Mouse (Mus musculus): ENCODE measurements at regions not wholly inside any gene's neighbourhood (a gene's known extent, or its start where the extent isn't known, plus 50 kb on each side); places are given as distances from the start of the nearest gene placed in this dataset.

- Histone ChIP-seq H3K36me3 (ENCODE audit: control insufficient read depth, insufficient read depth, low read length, poor library complexity, severe bottlenecking) (no peaks in the 10 kb centered on the region), H3K9ac (ENCODE audit: low read depth, poor library complexity, severe bottlenecking) (peak overlapping the region; percentile 73), H3K4me1 (ENCODE audit: control insufficient read depth, insufficient read depth, low read length) (no peaks in the 10 kb centered on the region), H3K27ac (ENCODE audit: insufficient read depth, low read length) (peak overlapping the region; percentile 92), H3K27me3 (ENCODE audit: control insufficient read depth, insufficient read depth, low read length, poor library complexity, severe bottlenecking) (no peaks in the 10 kb centered on the region), H3K9me3 (replicated peaks; ENCODE audit: control insufficient read depth, insufficient read depth, low read length, poor library complexity, severe bottlenecking) (no peaks in the 10 kb centered on the region), H3K4me3 (ENCODE audit: low read depth, low read length) (peak overlapping the region; percentile 3)
- TF ChIP-seq EP300 (IDR thresholded peaks at IDR 0.05; ENCODE audit: insufficient read depth, low read depth, low read length) (no peak), CTCF (IDR thresholded peaks at IDR 0.05; ENCODE audit: low read depth, low read length) (no peak), POLR2A (IDR thresholded peaks at IDR 0.05; ENCODE audit: insufficient read depth, low read length) (no peak)
Observed at GRCm38 (mm10) chr11:19849347-19849811, 74.8 kb upstream of the Spred2 start.

DNA sequence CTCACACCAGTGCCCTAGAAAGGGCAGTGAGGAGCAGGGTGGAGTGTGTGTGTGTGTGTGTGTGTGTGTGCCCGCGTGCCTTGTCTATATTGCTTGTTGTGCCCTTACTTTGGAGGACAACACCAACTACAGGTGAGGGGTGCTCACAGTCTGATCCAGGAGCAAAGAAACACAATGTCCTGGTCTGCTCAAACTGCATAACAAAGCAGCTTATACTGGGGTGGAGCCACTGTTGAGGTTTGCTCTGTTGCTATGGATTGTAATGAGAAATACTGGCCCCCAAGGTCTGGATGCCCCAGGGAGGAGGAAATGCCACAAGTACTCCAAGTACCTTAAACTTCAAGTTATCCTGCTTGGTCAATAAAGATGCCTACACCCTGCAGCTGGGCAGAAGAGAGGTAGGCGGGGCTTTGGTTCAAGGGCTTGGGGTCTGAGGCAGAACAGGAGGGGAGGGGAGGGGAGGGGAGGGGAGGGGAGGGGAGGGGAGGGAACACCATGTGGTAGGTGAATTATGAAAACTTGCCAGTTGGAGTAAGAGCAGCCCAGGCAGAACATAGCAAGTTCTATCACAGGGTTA is 74.2 kb upstream of the Spred2 start:
- Histone ChIP-seq H3K4me1 (ENCODE audit: control insufficient read depth, insufficient read depth, low read length) (no peaks in the 10 kb centered on the region), H3K36me3 (ENCODE audit: control insufficient read depth, insufficient read depth, low read length, poor library complexity, severe bottlenecking) (no peaks in the 10 kb centered on the region), H3K4me3 (ENCODE audit: low read depth, low read length) (peak overlapping the region; percentile 3; the same call in 1 of the 2 replicates), H3K9ac (ENCODE audit: low read depth, poor library complexity, severe bottlenecking) (peak overlapping the region; percentile 73; the same call in 1 of the 2 replicates), H3K9me3 (replicated peaks; ENCODE audit: control insufficient read depth, insufficient read depth, low read length, poor library complexity, severe bottlenecking) (no peaks in the 10 kb centered on the region), H3K27ac (ENCODE audit: insufficient read depth, low read length) (peak overlapping the region; percentile 92), H3K27me3 (ENCODE audit: control insufficient read depth, insufficient read depth, low read length, poor library complexity, severe bottlenecking) (no peaks in the 10 kb centered on the region)
- TF ChIP-seq CTCF (IDR thresholded peaks at IDR 0.05; ENCODE audit: low read depth, low read length) (no peak), EP300 (IDR thresholded peaks at IDR 0.05; ENCODE audit: insufficient read depth, low read depth, low read length) (peak; percentile 74), POLR2A (IDR thresholded peaks at IDR 0.05; ENCODE audit: insufficient read depth, low read length) (peak; percentile 26)

DNA sequence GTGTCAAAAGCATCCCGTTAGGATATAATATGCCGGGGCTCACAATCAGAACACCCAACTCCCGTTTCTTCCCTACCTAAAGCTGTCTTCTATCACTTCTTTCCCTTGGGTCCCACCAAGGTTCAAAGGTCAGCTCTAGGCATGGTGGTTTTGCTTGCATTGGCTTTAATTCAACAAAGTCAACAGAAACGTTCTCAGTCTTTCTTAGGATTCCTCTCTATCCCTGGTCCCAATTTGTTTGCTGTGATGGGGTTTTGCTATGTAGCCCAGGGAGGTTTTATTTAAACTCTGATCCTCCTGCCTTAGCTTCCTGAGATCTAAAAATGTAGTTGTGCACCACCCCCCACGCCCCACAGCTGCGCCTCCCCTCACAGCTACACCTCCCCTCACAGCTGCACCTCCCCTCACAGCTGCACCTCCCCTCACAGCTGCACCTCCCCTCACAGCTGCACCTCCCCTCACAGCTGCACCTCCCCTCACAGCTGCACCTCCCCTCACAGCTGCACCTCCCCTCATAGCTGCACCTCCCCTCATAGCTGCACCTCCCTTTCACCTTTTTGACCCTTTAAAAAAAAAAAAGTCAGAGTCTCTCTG is 73.1 kb upstream of the Spred2 start:
- no peaks in the 10 kb centered on the region for H3K27me3 ChIP-seq (ENCODE audit: control insufficient read depth, insufficient read depth, low read length, poor library complexity, severe bottlenecking)
- peak overlapping the region; percentile 42; the same call in 1 of the 2 replicates for H3K9ac ChIP-seq (ENCODE audit: low read depth, poor library complexity, severe bottlenecking)
- no peaks in the 10 kb centered on the region for H3K4me1 ChIP-seq (ENCODE audit: control insufficient read depth, insufficient read depth, low read length)
- H3K4me3 ChIP-seq (ENCODE audit: low read depth, low read length) = no peak overlapping the region
- peak; percentile 73 for TF ChIP-seq EP300 (IDR thresholded peaks at IDR 0.05; ENCODE audit: insufficient read depth, low read depth, low read length)
- no peak for TF ChIP-seq POLR2A (IDR thresholded peaks at IDR 0.05; ENCODE audit: insufficient read depth, low read length)
- TF ChIP-seq CTCF (IDR thresholded peaks at IDR 0.05; ENCODE audit: low read depth, low read length) = no peak
- no peaks in the 10 kb centered on the region for H3K9me3 ChIP-seq (replicated peaks; ENCODE audit: control insufficient read depth, insufficient read depth, low read length, poor library complexity, severe bottlenecking)
- no peaks in the 10 kb centered on the region for H3K36me3 ChIP-seq (ENCODE audit: control insufficient read depth, insufficient read depth, low read length, poor library complexity, severe bottlenecking)
- peak overlapping the region; percentile 92 for H3K27ac ChIP-seq (ENCODE audit: insufficient read depth, low read length)

- peaks cover 2% of the 10 kb centered on the region for H3K4me1 ChIP-seq (ENCODE audit: control insufficient read depth, insufficient read depth, low read length)
- TF ChIP-seq POLR2A (IDR thresholded peaks at IDR 0.05; ENCODE audit: insufficient read depth, low read length) = no peak
- TF ChIP-seq EP300 (IDR thresholded peaks at IDR 0.05; ENCODE audit: insufficient read depth, low read depth, low read length) = no peak
- no peak for TF ChIP-seq CTCF (IDR thresholded peaks at IDR 0.05; ENCODE audit: low read depth, low read length)
- no peak overlapping the region for H3K4me3 ChIP-seq (ENCODE audit: low read depth, low read length)
- no peak overlapping the region for H3K27ac ChIP-seq (ENCODE audit: insufficient read depth, low read length)
- H3K27me3 ChIP-seq (ENCODE audit: control insufficient read depth, insufficient read depth, low read length, poor library complexity, severe bottlenecking) = no peaks in the 10 kb centered on the region
- no peaks in the 10 kb centered on the region for H3K36me3 ChIP-seq (ENCODE audit: control insufficient read depth, insufficient read depth, low read length, poor library complexity, severe bottlenecking)
- H3K9me3 ChIP-seq (replicated peaks; ENCODE audit: control insufficient read depth, insufficient read depth, low read length, poor library complexity, severe bottlenecking) = no peaks in the 10 kb centered on the region
- H3K9ac ChIP-seq (ENCODE audit: low read depth, poor library complexity, severe bottlenecking) = no peak overlapping the region
Observed at GRCm38 (mm10) chr11:19861596-19861995, 62.6 kb upstream of the Spred2 start.

DNA sequence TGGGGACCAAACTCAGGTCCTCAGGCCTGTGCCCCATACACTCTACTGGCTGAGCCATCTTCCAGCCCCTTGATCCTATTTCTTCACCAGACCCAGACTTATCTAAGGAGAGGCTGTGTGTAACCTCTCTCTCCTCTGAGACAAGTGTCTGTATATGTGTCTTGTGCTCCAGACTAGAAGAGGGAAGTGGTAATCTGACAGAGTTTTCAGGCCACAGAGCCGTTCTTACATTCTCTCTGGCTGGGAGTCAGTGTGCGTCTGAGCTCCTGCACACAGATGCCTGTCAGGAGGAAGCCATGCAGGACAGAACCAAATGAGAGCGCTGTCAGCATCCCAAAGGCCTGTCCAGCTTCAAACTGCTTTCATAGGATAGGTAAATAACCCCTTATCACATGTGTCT is 60.8 kb upstream of the Spred2 start:
- TF ChIP-seq POLR2A (IDR thresholded peaks at IDR 0.05; ENCODE audit: insufficient read depth, low read length) (no peak), CTCF (IDR thresholded peaks at IDR 0.05; ENCODE audit: low read depth, low read length) (no peak), EP300 (IDR thresholded peaks at IDR 0.05; ENCODE audit: insufficient read depth, low read depth, low read length) (no peak)
- Histone ChIP-seq H3K27me3 (ENCODE audit: control insufficient read depth, insufficient read depth, low read length, poor library complexity, severe bottlenecking) (no peaks in the 10 kb centered on the region), H3K36me3 (ENCODE audit: control insufficient read depth, insufficient read depth, low read length, poor library complexity, severe bottlenecking) (no peaks in the 10 kb centered on the region), H3K4me1 (ENCODE audit: control insufficient read depth, insufficient read depth, low read length) (peaks cover 2% of the 10 kb centered on the region), H3K4me3 (ENCODE audit: low read depth, low read length) (no peak overlapping the region), H3K27ac (ENCODE audit: insufficient read depth, low read length) (no peak overlapping the region), H3K9ac (ENCODE audit: low read depth, poor library complexity, severe bottlenecking) (no peak overlapping the region), H3K9me3 (replicated peaks; ENCODE audit: control insufficient read depth, insufficient read depth, low read length, poor library complexity, severe bottlenecking) (no peaks in the 10 kb centered on the region)

DNA sequence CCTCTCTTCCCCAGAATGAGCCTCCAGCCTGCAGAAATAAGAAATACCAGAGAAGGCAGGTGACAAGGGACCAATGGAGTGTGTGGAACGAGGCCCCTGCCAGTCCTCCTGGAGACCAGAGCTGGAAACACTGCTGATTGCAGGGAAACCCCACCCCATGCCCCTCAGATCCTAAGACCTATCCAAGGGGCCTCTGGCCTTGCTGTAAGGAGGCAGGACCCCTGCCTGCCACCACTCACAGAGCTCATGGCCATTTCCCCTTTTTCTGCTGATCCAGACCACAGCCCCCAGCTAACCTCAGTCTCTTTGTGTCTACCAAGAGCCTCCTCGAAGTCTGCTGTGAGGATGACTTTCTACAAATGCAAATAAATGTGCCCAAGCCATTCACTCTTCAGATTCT is 57.9 kb upstream of the Spred2 start:
- TF ChIP-seq CTCF (IDR thresholded peaks at IDR 0.05; ENCODE audit: low read depth, low read length) = no peak
- TF ChIP-seq POLR2A (IDR thresholded peaks at IDR 0.05; ENCODE audit: insufficient read depth, low read length) = no peak
- TF ChIP-seq EP300 (IDR thresholded peaks at IDR 0.05; ENCODE audit: insufficient read depth, low read depth, low read length) = no peak
- H3K36me3 ChIP-seq (ENCODE audit: control insufficient read depth, insufficient read depth, low read length, poor library complexity, severe bottlenecking) = no peaks in the 10 kb centered on the region
- peaks cover 2% of the 10 kb centered on the region for H3K4me1 ChIP-seq (ENCODE audit: control insufficient read depth, insufficient read depth, low read length)
- H3K4me3 ChIP-seq (ENCODE audit: low read depth, low read length) = no peak overlapping the region
- H3K9ac ChIP-seq (ENCODE audit: low read depth, poor library complexity, severe bottlenecking) = no peak overlapping the region
- no peaks in the 10 kb centered on the region for H3K27me3 ChIP-seq (ENCODE audit: control insufficient read depth, insufficient read depth, low read length, poor library complexity, severe bottlenecking)
- no peaks in the 10 kb centered on the region for H3K9me3 ChIP-seq (replicated peaks; ENCODE audit: control insufficient read depth, insufficient read depth, low read length, poor library complexity, severe bottlenecking)
- no peak overlapping the region for H3K27ac ChIP-seq (ENCODE audit: insufficient read depth, low read length)
